Mouse (Mus musculus) thymus, adult 2 months (tissue): ENCODE measurements around the gene Trim14.

ENCODE experiments used
- CTCF ChIP-seq: fragments of 200-500 bp; IDR thresholded peaks from 2 replicates; pipeline ENCODE4 v1.5.1; 2012; ENCODE audit warnings: mild to moderate bottlenecking, control low read depth, low read length, moderate library complexity, borderline replicate concordance; ENCODE audit not compliant: control insufficient read depth, poor library complexity, insufficient read depth; ENCODE audit errors: extremely low read depth
- POLR2A ChIP-seq: fragments of 200-500 bp; IDR thresholded peaks from 2 replicates; pipeline ENCODE4 v1.6.1; 2012; ENCODE audit warnings: mild to moderate bottlenecking, low read length, control low read depth, moderate library complexity; ENCODE audit not compliant: control insufficient read depth, poor library complexity, insufficient read depth; ENCODE audit errors: extremely low read depth

- TF ChIP-seq POLR2A, result no peak
- no peak for TF ChIP-seq CTCF
Observed at GRCm38 (mm10) chr4:46498511-46498910, 37.4 kb downstream of the Trim14 start.
